Comparison of ENCODE assay signal across 12 mouse cellular contexts in the genomic region with DNA sequence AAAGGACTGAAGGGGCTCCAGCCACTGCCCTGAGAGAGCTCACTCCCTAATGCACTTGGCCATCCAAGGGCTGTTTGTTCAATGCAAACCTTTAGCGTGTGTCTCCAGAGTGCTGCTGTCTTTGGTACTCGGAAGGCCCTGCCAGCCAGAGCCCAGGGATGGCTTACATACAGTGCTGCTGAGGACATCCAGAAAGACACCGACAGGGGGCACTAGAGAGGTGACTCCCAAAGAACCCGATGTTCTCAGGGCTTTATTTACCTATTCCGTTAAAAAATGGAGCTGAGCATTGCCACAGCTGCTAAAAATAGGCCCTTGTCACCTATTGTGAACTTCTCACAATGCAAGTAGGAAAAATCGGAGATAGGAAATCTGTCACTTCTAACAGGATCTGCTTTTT. TPM values are rescaled to one million over a fixed set of nuclear protein-coding genes. Genes with fewer than 3 reads are reported as not detected.
DNase-seq lines count a peak whose midpoint lies in the region; ATAC-seq and TF ChIP-seq lines count a peak whose summit lies in the region.
"Had no signal": no experiment of that assay in that cellular context is flagged by ENCODE, and none has a peak within 500 bp of the region (broad histone marks: within the 10 kb centered on the region; RNA-seq: fewer than 3 reads in every experiment).

No protein-coding gene starts in this region.

- H3K9ac ChIP-seq in forebrain, embryonic 16.5 days (replicated peaks; ENCODE audit: low read depth, low read length): no peak overlapping the region
- H3K9ac ChIP-seq in forebrain, embryonic 11.5 days (ENCODE audit: low read length): no peak overlapping the region
- no peak overlapping the region for H3K9ac ChIP-seq in liver, adult 2 months (ENCODE audit: low read depth, low read length)
- H3K9ac ChIP-seq in liver, embryonic 11.5 days (ENCODE audit: low read depth, low read length): no peak overlapping the region
- H3K9ac ChIP-seq: hindbrain, embryonic 15.5 days; liver, embryonic 15.5 days had no signal

- H3K79me2 ChIP-seq in liver, adult 2 months (ENCODE audit: control insufficient read depth, insufficient read depth, low read length): no peaks in the 10 kb centered on the region

- H3K4me3 ChIP-seq in forebrain, embryonic 16.5 days (replicated peaks; ENCODE audit: low read length): no peak overlapping the region
- H3K4me3 ChIP-seq in forebrain, embryonic 11.5 days (ENCODE audit: low read depth, low read length): no peak overlapping the region
- H3K4me3 ChIP-seq in liver, adult 2 months (ENCODE audit: insufficient read depth, low read depth, low read length): no peak overlapping the region
- no peak overlapping the region for H3K4me3 ChIP-seq in liver, embryonic 11.5 days (ENCODE audit: low read depth, low read length)
- H3K4me3 ChIP-seq: hindbrain, embryonic 15.5 days; liver, embryonic 15.5 days had no signal

- 63% methylated on average over 6 of the region's 6 CpGs for WGBS in forebrain, embryonic 16.5 days
- WGBS in forebrain, embryonic 11.5 days: 64% methylated on average over 6 of the region's 6 CpGs
- WGBS in liver, adult 2 months: 32% methylated on average over 6 of the region's 6 CpGs
- WGBS in liver, embryonic 11.5 days: 49% methylated on average over 6 of the region's 6 CpGs

- no peak overlapping the region for H3K4me2 ChIP-seq in forebrain, embryonic 16.5 days (ENCODE audit: low read length)
- no peak overlapping the region for H3K4me2 ChIP-seq in forebrain, embryonic 11.5 days (ENCODE audit: low read depth, low read length, severe bottlenecking)
- no peak overlapping the region for H3K4me2 ChIP-seq in liver, embryonic 11.5 days
- H3K4me2 ChIP-seq: hindbrain, embryonic 15.5 days; liver, embryonic 15.5 days had no signal

- H3K4me1 ChIP-seq in forebrain, embryonic 16.5 days (replicated peaks; ENCODE audit: control insufficient read depth, insufficient read depth, low read length): peaks cover 5% of the 10 kb centered on the region; the same call in 1 of the 2 replicates
- peaks cover 5% of the 10 kb centered on the region for H3K4me1 ChIP-seq in forebrain, embryonic 11.5 days (replicated peaks; ENCODE audit: control insufficient read depth, insufficient read depth, low read length)
- H3K4me1 ChIP-seq in liver, adult 2 months (ENCODE audit: control insufficient read depth, insufficient read depth, low read length): no peaks in the 10 kb centered on the region
- H3K4me1 ChIP-seq in liver, embryonic 11.5 days (replicated peaks; ENCODE audit: control insufficient read depth, insufficient read depth, low read length): no peaks in the 10 kb centered on the region
- H3K4me1 ChIP-seq: liver, embryonic 15.5 days had no signal

- no peaks in the 10 kb centered on the region for H3K9me3 ChIP-seq in forebrain, embryonic 16.5 days (ENCODE audit: control insufficient read depth, low read length)
- H3K9me3 ChIP-seq in forebrain, embryonic 11.5 days (ENCODE audit: control insufficient read depth, low read length): no peaks in the 10 kb centered on the region
- H3K9me3 ChIP-seq in liver, embryonic 11.5 days (ENCODE audit: control insufficient read depth, low read length): no peaks in the 10 kb centered on the region
- H3K9me3 ChIP-seq: hindbrain, embryonic 15.5 days; liver, embryonic 15.5 days had no signal

- no peak for TF ChIP-seq POLR2A in liver, adult 2 months (IDR thresholded peaks at IDR 0.05; ENCODE audit: extremely low read depth, insufficient read depth, low read length)

- no peaks in the 10 kb centered on the region for H3K27me3 ChIP-seq in forebrain, embryonic 16.5 days (replicated peaks; ENCODE audit: control insufficient read depth, insufficient read depth, low read length)
- H3K27me3 ChIP-seq in forebrain, embryonic 11.5 days (ENCODE audit: control insufficient read depth, insufficient read depth, low read length): no peaks in the 10 kb centered on the region
- H3K27me3 ChIP-seq in liver, adult 2 months (ENCODE audit: control insufficient read depth, insufficient read depth, low read length): no peaks in the 10 kb centered on the region
- H3K27me3 ChIP-seq in liver, embryonic 11.5 days (replicated peaks; ENCODE audit: control insufficient read depth, insufficient read depth, low read length): no peaks in the 10 kb centered on the region
- H3K27me3 ChIP-seq: liver, embryonic 15.5 days had no signal

- H3K27ac ChIP-seq in forebrain, embryonic 16.5 days (ENCODE audit: low read length): 0 out of 2 replicates have a peak overlapping the region, but pooled peaks have one; percentile 42
- H3K27ac ChIP-seq in forebrain, embryonic 11.5 days (ENCODE audit: low read depth, low read length): no peak overlapping the region
- H3K27ac ChIP-seq in liver, adult 2 months (replicated peaks; ENCODE audit: insufficient read depth, low read depth, low read length): no peak overlapping the region
- H3K27ac ChIP-seq in liver, embryonic 11.5 days (ENCODE audit: low read depth, low read length): no peak overlapping the region
- H3K27ac ChIP-seq: hindbrain, embryonic 15.5 days; liver, embryonic 15.5 days had no signal

- H3K36me3 ChIP-seq in forebrain, embryonic 16.5 days (ENCODE audit: control insufficient read depth, insufficient read depth): no peaks in the 10 kb centered on the region
- H3K36me3 ChIP-seq in forebrain, embryonic 11.5 days (ENCODE audit: control insufficient read depth, insufficient read depth, low read length): no peaks in the 10 kb centered on the region
- no peaks in the 10 kb centered on the region for H3K36me3 ChIP-seq in liver, adult 2 months (ENCODE audit: control insufficient read depth, insufficient read depth, low read length)
- H3K36me3 ChIP-seq in liver, embryonic 11.5 days (ENCODE audit: control insufficient read depth, insufficient read depth, low read length): no peaks in the 10 kb centered on the region
- H3K36me3 ChIP-seq: hindbrain, embryonic 15.5 days; liver, embryonic 15.5 days had no signal

- no peak for DNase-seq in forebrain, embryonic 11.5 days (ENCODE audit: low spot score)
- peak; percentile 10 for DNase-seq in liver, adult 2 months (ENCODE audit: extremely low read depth, low read depth, low spot score)
- DNase-seq in liver, embryonic 11.5 days (ENCODE audit: low spot score): no peak
- peak; percentile 17 for DNase-seq in A20 (ENCODE audit: low read depth, low spot score)
- DNase-seq in brain, adult 2 months (ENCODE audit: low read depth, low spot score): peak; percentile 44
- no peak for DNase-seq in ovary, postnatal 36 days (ENCODE audit: low spot score)
- DNase-seq in adrenal gland, adult (ENCODE audit: inconsistent age in 2 of 2, low spot score in 1 of 2): no peak
- DNase-seq: adrenal gland, adult 8-10 months had no signal

- 0 out of 2 replicates have a peak, but pooled peaks have one; percentile 26 for TF ChIP-seq CTCF in liver, adult 2 months (IDR thresholded peaks at IDR 0.05; ENCODE audit: low read depth, low read length)

- ATAC-seq in forebrain, embryonic 16.5 days: no peak
- no peak for ATAC-seq in forebrain, embryonic 11.5 days (replicated peaks; ENCODE audit: low FRiP score)
- no peak for ATAC-seq in liver, embryonic 11.5 days (replicated peaks; ENCODE audit: low FRiP score)
- ATAC-seq: midbrain, embryonic 16.5 days had no signal

RNA-seq across cellular contexts. Expression of gene Eif4e3, which starts 54.7 kb away (rescaled TPM):
- polyA plus RNA-seq in forebrain, embryonic 16.5 days (2015; fragmentation: Nextera tagmentation; extraction: Ambion mirVana): 8.8 and 10.2 TPM in 2 replicates
- 14.2 and 15.5 TPM in 2 replicates for polyA plus RNA-seq in forebrain, embryonic 11.5 days (2014; fragmentation: Nextera tagmentation; extraction: Ambion mirVana)
- 2.7 and 4.1 TPM in 2 replicates for total RNA-seq in liver, adult 2 months (2014; rRNA removed)
- 1.3 and 1.5 TPM in 2 replicates for polyA plus RNA-seq in liver, adult 2 months (2012; rRNA removed)
- polyA plus RNA-seq in liver, embryonic 11.5 days (2014; fragmentation: Nextera tagmentation; extraction: Ambion mirVana): 4.1 and 4.5 TPM in 2 replicates

RNA-seq across cellular contexts. Expression of gene Gm20696, which starts 54.7 kb away (rescaled TPM):
- 3.0 and 6.3 TPM in 2 replicates for polyA plus RNA-seq in forebrain, embryonic 16.5 days (2015; fragmentation: Nextera tagmentation; extraction: Ambion mirVana)
- 5.3 and 5.7 TPM in 2 replicates for polyA plus RNA-seq in forebrain, embryonic 11.5 days (2014; fragmentation: Nextera tagmentation; extraction: Ambion mirVana)
- total RNA-seq in liver, adult 2 months (2014; rRNA removed): 6.5 and 6.9 TPM in 2 replicates
- polyA plus RNA-seq in liver, adult 2 months (2012; rRNA removed): 0.02 and 0.26 TPM in 2 replicates
- 2.0 and 2.4 TPM in 2 replicates for polyA plus RNA-seq in liver, embryonic 11.5 days (2014; fragmentation: Nextera tagmentation; extraction: Ambion mirVana)

Comparison
In these comparisons a context has a peak if more than half of its experiments do, and no peak if none do; other contexts are left out.
1. DNase-seq: peak in liver, adult 2 months (single experiment), A20 (single experiment) and brain, adult 2 months (single experiment); none in forebrain, embryonic 11.5 days (single experiment), liver, embryonic 11.5 days (single experiment), ovary, postnatal 36 days (single experiment) and adrenal gland, adult (0 of 2).